Mouse (Mus musculus) lung, postnatal 0 days (tissue): ENCODE results near the gene Kctd13. TPM values are rescaled to one million over a fixed set of nuclear protein-coding genes. Genes with fewer than 3 reads are reported as not detected.

Source experiments
- ATAC-seq: fragments of 200-750 bp; cut with Nextera tagmentation; 2 replicates; pipeline ENCODE4 v1.8.0; 2017; ENCODE audit warnings: moderate library complexity
- DNase-seq: peaks from one replicate; pipeline ENCODE4 v3.0.0-alpha.2; 2016; ENCODE audit warnings: low spot score
- H3K27ac ChIP-seq: fragments of 300-500 bp; sonication (generic); 2 replicates; pipeline ENCODE4 v1.5.1; 2014; ENCODE audit warnings: antibody characterized with exemption, mild to moderate bottlenecking, low read length, mixed read lengths
- H3K27me3 ChIP-seq: fragments of 300-500 bp; sonication (generic); replicated peaks from 2 replicates; pipeline ENCODE4 v1.6.1; 2014; ENCODE audit warnings: low read length, mixed read lengths; ENCODE audit not compliant: insufficient read depth
- H3K36me3 ChIP-seq: fragments of 300-500 bp; sonication (generic); 2 replicates; pipeline ENCODE4 v1.6.1; 2014; ENCODE audit warnings: low read length, mixed read lengths; ENCODE audit not compliant: insufficient read depth
- H3K4me1 ChIP-seq: fragments of 300-500 bp; sonication (generic); 2 replicates; pipeline ENCODE4 v1.6.1; 2014; ENCODE audit warnings: antibody characterized with exemption, low read depth, low read length, mixed read lengths; ENCODE audit not compliant: insufficient read depth
- H3K4me2 ChIP-seq: fragments of 300-500 bp; sonication (generic); replicated peaks from 2 replicates; pipeline ENCODE4 v1.6.1; 2014; ENCODE audit warnings: low read depth, mild to moderate bottlenecking, low read length, moderate library complexity, mixed read lengths
- H3K4me3 ChIP-seq: fragments of 300-500 bp; sonication (generic); 2 replicates; pipeline ENCODE4 v1.5.1; 2014; ENCODE audit warnings: low read depth, low read length
- H3K9ac ChIP-seq: fragments of 300-500 bp; sonication (generic); replicated peaks from 2 replicates; pipeline ENCODE4 v1.6.1; 2014; ENCODE audit warnings: low read depth, mild to moderate bottlenecking
- H3K9me3 ChIP-seq: fragments of 300-500 bp; sonication (generic); 2 replicates; pipeline ENCODE4 v1.6.1; 2016; ENCODE audit warnings: low read length, mixed read lengths
- CTCF ChIP-seq: IDR thresholded peaks from 2 replicates; pipeline ENCODE4 v1.5.1; 2016; ENCODE audit warnings: antibody characterized with exemption, mild to moderate bottlenecking
- EP300 ChIP-seq: IDR thresholded peaks from 2 replicates; pipeline ENCODE4 v1.6.1; 2016; ENCODE audit warnings: antibody characterized with exemption, mild to moderate bottlenecking, control low read depth
- WGBS: fragments of 180-500 bp; shearing (Covaris S2); extraction: QIAGEN DNeasy Blood & Tissue Kit; methylation state at CpG from one replicate; pipeline ENCODE4 v1.1.7; 2014; 5-methylcytosine and 5-hydroxymethylcytosine counted together
- polyA plus RNA-seq: library from polyadenylated mRNA; unstranded; fragments of >200 nt; fragmentation: Nextera tagmentation; extraction: Ambion mirVana; gene quantifications from 2 replicates; pipeline ENCODE4 v1.2.1, GENCODE M21; 2015

Kctd13 gene
- polyA plus RNA-seq, 1 experiment from 2014 or later = 14.9 TPM

GRCm38 (mm10) chr7:126919973-126920372 is 8.7 kb upstream of the Kctd13 start:
- H3K4me3 ChIP-seq = no peak overlapping the region
- no peaks in the 10 kb centered on the region for H3K4me1 ChIP-seq
- TF ChIP-seq CTCF = no peak
- no peak for TF ChIP-seq EP300
- DNase-seq (no peak), ATAC-seq (no peak)
- no peaks in the 10 kb centered on the region for H3K27me3 ChIP-seq
- no peaks in the 10 kb centered on the region for H3K36me3 ChIP-seq
- H3K9ac ChIP-seq = no peak overlapping the region
- H3K9me3 ChIP-seq = no peaks in the 10 kb centered on the region
- WGBS = 56% methylated on average over 4 of the region's 4 CpGs
- no peak overlapping the region for H3K4me2 ChIP-seq
- H3K27ac ChIP-seq = no peak overlapping the region

DNA sequence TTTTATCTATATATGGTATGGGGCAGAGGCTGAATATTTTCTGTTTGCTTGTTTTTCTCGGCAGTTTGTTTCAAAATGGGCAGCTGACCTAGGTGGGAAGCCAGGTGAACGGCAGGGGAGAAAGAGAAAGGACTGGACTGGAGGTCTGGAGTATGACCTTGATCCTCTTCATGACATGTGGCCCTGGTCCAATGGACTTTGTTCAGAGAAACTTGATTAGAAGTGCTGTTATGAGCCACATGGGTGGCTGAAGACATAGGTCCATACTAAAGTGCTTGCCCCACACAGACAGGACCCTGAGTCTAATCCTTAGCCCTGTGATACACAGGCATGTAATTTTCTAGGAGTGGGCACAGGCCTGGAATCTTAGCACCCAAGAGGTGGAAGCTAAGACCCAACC is 7.1 kb upstream of the Kctd13 start:
- 56% methylated on average over 2 of the region's 2 CpGs for WGBS
- H3K4me1 ChIP-seq = no peaks in the 10 kb centered on the region

DNA sequence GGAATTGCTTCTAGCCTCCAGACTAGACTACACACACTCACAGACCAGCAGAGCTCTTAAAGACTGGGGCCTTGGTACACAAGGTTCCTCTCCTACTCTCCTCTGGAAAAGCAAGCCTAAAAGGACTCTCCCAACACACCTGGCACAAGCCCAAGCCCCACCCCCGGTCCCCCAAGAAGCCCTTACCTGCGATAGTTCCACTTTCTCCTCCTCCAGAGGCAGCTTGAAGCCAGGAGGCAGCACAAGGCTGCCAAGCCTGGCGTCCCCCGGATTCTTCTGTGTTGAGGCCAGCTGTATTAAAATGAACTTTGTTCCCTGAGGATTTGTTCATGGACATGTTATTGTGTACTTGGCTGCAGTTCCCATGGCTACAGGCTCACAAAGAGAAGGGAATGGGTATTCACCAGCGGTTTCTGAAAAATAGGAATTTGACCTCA is 6.0 kb upstream of the Kctd13 start, which contains the start of gene Tmem219:
Gene Tmem219 (minus strand): TSS at position 294 of the 437 bp plus-strand sequence.
- no peaks in the 10 kb centered on the region for H3K36me3 ChIP-seq
- peak within 1 kb of the TSS; percentile 15; the same call in 1 of the 2 replicates for H3K27ac ChIP-seq
- H3K9ac ChIP-seq = no peak within 1 kb of the TSS
- TF ChIP-seq CTCF (peak; percentile 29), EP300 (peak; percentile 51; the same call in 1 of the 2 replicates)
- peak; percentile 90 for ATAC-seq
- H3K4me1 ChIP-seq = no peaks in the 10 kb centered on the region
- WGBS = 38% methylated on average over 5 of the region's 5 CpGs
- no peak within 1 kb of the TSS for H3K4me3 ChIP-seq
- no peaks in the 10 kb centered on the region for H3K27me3 ChIP-seq
- peak; percentile 71 for DNase-seq
- no peaks in the 10 kb centered on the region for H3K9me3 ChIP-seq
- H3K4me2 ChIP-seq = no peak within 1 kb of the TSS

More for the DNA sequence above, 7.1 kb upstream of the Kctd13 start:
- no peaks in the 10 kb centered on the region for H3K9me3 ChIP-seq
- no peaks in the 10 kb centered on the region for H3K27me3 ChIP-seq
- no peak overlapping the region for H3K4me3 ChIP-seq
- ATAC-seq = no peak
- peak overlapping the region; percentile 43; the same call in 1 of the 2 replicates for H3K27ac ChIP-seq
- TF ChIP-seq EP300 (no peak), CTCF (no peak)
- H3K4me2 ChIP-seq = no peak overlapping the region
- no peaks in the 10 kb centered on the region for H3K36me3 ChIP-seq
- no peak for DNase-seq
- no peak overlapping the region for H3K9ac ChIP-seq

GRCm38 (mm10) chr7:126923999-126924398 is 4.7 kb upstream of the Kctd13 start:
- TF ChIP-seq CTCF (no peak), EP300 (no peak)
- H3K27ac ChIP-seq = no peak overlapping the region; the same call in 1 of the 2 replicates
- no peaks in the 10 kb centered on the region for H3K9me3 ChIP-seq
- no peak overlapping the region for H3K4me3 ChIP-seq
- no peaks in the 10 kb centered on the region for H3K4me1 ChIP-seq
- ATAC-seq = no peak
- H3K36me3 ChIP-seq = no peaks in the 10 kb centered on the region
- H3K27me3 ChIP-seq = no peaks in the 10 kb centered on the region
- no peak overlapping the region for H3K9ac ChIP-seq
- no peak overlapping the region for H3K4me2 ChIP-seq
- 61% methylated on average over 5 of the region's 5 CpGs for WGBS
- DNase-seq = no peak

- no peak overlapping the region for H3K4me3 ChIP-seq
- H3K27ac ChIP-seq = no peak overlapping the region
- H3K9me3 ChIP-seq = no peaks in the 10 kb centered on the region
- H3K4me2 ChIP-seq = no peak overlapping the region
- no peaks in the 10 kb centered on the region for H3K36me3 ChIP-seq
- peaks cover 8% of the 10 kb centered on the region; the same call in 1 of the 2 replicates for H3K4me1 ChIP-seq
- DNase-seq (no peak), ATAC-seq (no peak)
- WGBS = 23% methylated on average over 3 of the region's 3 CpGs
- no peak overlapping the region for H3K9ac ChIP-seq
- H3K27me3 ChIP-seq = no peaks in the 10 kb centered on the region
- TF ChIP-seq EP300 (no peak), CTCF (no peak)
These were observed 2.4 kb upstream of the Kctd13 start for GRCm38 (mm10) chr7:126926299-126926698.

- no peak for DNase-seq
- H3K4me3 ChIP-seq = peak overlapping the region; percentile 68
- ATAC-seq = peak; percentile 71
- WGBS = 0% methylated on average over 26 of the region's 27 CpGs
- peak overlapping the region; percentile 55 for H3K27ac ChIP-seq
- no peaks in the 10 kb centered on the region for H3K36me3 ChIP-seq
- H3K9ac ChIP-seq = peak overlapping the region; percentile 62
- TF ChIP-seq CTCF = no peak
- TF ChIP-seq EP300 = no peak
- peak overlapping the region; percentile 98 for H3K4me2 ChIP-seq
- H3K9me3 ChIP-seq = no peaks in the 10 kb centered on the region
- H3K27me3 ChIP-seq = no peaks in the 10 kb centered on the region
- peaks cover 8% of the 10 kb centered on the region; the same call in 1 of the 2 replicates for H3K4me1 ChIP-seq
These were observed 367 bp downstream of the Kctd13 start for GRCm38 (mm10) chr7:126929046-126929445.

DNA sequence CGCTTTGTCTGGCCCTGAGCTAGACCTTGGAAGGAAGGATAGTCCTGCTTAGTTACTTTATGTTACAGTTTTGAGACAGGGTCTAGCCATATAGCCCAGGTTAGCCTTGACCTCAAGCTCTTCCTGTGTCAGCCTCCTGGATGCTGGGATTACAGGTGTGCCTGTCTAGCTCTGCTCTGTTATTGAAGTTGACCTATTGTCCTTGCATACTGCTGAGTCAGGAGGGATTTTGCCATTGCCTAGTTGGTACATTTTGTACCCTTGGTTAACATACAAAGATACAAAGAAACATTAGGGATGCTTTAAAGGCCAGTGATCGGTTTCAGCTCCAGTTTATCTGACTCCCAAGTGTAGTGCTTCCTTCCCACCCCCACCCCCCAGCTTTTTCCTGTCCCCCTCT is 4.0 kb downstream of the Kctd13 start:
- H3K9me3 ChIP-seq = no peaks in the 10 kb centered on the region
- DNase-seq (no peak), ATAC-seq (no peak)
- TF ChIP-seq EP300 = no peak
- no peak for TF ChIP-seq CTCF
- no peak overlapping the region for H3K27ac ChIP-seq
- H3K4me2 ChIP-seq = no peak overlapping the region
- peaks cover 8% of the 10 kb centered on the region; the same call in 1 of the 2 replicates for H3K4me1 ChIP-seq
- H3K27me3 ChIP-seq = no peaks in the 10 kb centered on the region
- 80% methylated on average over 2 of the region's 2 CpGs for WGBS
- H3K36me3 ChIP-seq = no peaks in the 10 kb centered on the region
- H3K4me3 ChIP-seq = no peak overlapping the region
- no peak overlapping the region for H3K9ac ChIP-seq
